Mouse (Mus musculus) layer of hippocampus, adult 11-12 months (tissue): ENCODE data around the gene Cldn3.

Experiments
- DNase-seq: peaks from one replicate; pipeline ENCODE4 v3.0.0; 2022; ENCODE audit warnings: low spot score

Cldn3 gene

DNA sequence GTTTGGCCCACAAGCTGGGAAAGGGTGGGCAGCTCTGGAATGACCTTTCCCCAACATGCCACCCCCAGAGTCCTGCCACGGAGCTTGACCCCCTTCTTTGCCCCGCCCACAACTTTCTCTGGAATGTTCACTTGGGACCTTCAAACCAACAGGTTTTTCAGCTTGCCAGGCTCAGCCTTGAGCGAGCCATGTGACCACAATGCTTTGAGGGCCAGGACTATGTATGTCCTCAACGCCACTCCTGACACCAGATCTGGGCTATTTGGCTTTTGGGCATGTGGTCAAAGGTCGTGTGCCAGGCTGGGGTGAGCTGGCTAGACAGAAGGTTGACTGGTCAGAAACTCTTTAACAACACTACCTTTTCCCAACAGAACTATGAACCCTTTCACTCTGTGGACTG, 16.1 kb downstream of the Cldn3 start:
- DNase-seq = no peak

DNA sequence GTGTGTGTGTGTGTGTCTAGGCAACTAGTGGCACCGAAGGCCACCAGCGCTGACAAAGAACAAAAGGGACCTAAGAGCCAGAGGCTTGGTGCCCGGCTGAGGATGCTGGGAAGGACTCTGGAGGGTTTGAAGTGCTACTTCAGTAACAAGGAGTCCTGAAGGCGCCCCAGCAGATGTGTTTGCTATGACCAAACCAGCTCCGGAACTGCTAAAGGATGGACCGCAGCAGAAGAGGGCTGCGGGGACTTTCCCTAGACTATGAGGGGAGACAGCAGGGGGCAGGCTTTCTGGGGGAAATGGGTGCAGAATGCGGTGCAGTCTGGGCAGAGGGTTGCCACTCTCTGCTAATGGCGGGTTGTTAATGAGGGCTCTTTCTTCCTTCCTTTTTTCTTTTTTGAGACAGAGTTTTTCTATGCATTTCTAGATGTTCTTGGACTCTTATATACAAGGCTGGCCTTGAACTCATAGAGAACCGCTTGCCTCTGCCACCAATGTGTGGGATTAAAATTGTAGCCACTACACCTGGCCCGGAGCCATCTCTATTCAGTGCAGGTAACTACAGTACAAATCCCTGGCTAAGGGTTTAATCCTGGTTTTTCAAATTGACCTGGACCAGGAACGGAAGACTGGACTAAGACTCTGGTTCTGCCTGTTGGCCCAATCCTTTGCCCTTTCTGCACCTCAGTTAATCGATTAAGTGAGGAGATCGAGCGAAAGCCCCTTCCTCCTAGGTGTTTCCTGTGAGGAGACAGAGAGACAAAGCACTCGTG, 22.0 kb downstream of the Cldn3 start:
- DNase-seq = peak; percentile 63

DNA sequence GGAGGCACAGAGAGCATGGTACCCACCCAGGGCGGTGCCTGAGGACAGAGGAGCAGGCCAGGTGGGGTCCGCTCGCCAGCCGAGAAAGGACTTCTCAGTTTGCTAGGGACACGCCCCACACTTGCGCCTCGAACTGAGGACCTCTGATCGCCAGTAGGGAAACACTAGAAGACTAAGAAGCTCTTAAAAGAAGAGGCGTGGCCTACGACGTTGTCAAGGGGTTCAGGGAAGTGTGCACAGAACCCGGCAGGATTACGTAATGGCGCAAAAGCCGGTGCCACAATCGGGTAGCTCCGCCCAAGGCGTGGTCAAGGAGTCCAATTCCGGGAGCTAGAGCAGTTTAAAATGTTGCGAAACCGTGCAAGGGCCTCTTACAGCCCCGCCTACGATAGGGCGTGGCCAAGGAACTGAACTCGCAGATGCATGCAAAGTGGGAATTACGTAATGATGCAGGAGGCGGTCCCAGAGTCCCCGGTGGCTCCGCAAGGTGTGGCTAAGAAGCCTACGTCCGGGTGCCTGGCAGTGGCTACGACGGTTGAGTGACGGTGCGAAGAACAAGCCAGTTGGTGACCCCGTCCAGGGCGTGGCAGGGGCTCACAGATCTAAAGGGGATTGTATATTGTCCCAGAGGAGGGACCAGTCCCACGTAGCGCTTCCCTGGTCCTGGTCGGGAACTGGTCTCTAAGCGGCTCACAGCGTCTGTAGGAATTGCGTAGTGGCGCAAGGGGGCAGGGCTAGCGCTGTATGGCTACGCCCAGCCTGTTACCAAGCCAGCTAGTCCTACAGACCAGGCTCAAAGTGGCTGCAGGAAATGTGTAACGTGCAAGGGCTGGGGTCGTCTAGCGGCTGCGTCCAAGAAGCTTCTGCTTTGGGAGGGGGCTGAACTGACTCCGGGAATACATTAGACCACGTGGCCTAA, 22.9 kb downstream of the Cldn3 start, which contains the start of gene Abhd11:
Gene Abhd11 (plus strand): TSS at position 482 of the 919 bp plus-strand sequence.
- DNase-seq = peak; percentile 99

DNA sequence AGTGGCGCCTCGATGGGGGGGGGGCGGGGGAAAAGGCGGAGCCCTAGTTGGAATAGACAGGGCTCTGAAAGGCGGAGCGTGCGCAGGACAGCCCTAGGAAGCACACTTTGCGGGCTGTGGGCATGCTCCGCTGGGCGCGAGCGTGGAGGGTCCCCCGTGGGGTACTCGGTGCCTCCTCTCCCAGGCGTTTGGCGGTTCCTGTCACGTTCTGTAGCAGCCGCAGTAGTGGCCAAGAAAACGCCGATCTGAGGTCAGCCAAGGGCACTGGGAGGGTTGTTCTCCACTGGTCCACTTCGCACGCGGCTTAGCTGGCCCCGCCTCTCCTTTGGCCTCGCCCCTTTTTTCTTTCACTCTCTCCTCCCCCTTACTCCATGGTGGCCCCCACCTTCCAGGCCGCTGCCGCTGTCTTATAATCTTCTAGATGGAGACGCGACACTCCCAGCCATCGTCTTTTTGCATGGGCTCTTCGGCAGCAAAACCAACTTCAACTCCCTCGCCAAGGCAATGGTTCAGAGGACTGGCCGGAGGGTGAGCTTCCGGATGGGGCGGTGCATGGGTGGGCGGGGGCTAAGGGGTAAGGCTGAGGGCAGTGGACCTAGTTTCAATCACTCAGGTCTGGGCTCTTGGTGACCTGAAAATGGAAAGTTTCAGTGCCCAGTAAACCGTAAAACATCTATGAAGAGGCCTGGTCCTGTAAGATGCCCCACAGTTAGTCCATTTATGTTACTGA, 23.7 kb downstream of the Cldn3 start:
- DNase-seq = peak; percentile 87

DNA sequence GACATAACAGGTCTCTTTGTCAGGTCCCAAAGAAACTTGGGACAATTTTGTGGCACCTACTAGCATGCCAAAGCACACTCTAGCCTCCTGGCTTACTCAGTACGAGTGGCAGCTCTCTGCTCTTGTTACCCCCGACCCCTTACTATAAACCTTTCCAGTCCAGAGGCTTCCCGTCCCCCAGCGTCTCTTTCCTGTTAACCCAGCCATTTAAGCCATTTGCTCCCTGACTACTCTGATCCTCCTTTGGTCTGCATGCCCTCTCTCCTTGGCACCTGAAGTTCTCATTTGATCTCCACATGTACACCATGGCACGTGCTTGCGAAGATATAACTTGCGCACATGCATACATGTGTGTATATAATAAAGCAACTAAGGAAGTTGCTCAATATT, 24.3 kb downstream of the Cldn3 start:
- no peak for DNase-seq

DNA sequence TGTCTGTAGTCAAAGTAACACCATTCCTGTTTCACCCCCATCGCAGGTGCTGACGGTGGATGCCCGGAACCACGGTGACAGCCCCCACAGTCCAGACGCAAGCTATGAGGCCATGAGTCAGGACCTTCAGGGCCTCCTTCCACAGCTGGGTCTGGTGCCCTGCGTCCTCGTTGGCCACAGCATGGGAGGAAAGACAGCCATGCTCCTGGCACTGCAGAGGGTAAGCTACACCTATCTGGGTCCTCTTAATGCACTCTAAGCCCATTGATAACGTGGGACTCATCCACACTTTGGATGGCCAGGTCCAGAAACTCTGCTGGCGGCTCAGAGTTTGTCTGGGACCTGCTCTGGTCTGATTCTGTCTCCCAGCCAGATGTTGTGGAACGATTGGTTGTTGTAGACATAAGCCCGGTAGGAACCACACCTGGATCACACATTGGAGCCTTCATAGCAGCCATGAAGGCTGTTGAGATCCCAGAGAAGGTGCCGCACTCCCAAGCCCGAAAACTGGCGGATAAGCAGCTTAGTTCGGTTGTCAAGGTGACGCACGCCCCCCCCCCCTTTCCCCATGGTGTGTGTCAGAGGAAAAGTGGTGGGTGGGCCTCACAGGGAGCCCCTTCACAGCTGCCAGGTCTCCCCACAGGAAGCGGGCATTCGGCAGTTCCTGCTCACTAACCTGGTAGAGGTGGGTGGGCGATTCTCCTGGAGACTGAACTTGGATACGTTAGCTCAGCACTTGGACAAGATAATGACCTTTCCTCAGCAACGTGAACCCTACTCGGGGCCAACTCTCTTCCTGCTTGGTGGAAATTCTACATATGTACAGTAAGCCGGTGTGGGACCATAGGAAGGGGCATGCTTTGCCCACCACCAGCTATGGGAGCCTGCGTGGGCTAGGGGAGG, 25.1 kb downstream of the Cldn3 start:
- DNase-seq = no peak

DNA sequence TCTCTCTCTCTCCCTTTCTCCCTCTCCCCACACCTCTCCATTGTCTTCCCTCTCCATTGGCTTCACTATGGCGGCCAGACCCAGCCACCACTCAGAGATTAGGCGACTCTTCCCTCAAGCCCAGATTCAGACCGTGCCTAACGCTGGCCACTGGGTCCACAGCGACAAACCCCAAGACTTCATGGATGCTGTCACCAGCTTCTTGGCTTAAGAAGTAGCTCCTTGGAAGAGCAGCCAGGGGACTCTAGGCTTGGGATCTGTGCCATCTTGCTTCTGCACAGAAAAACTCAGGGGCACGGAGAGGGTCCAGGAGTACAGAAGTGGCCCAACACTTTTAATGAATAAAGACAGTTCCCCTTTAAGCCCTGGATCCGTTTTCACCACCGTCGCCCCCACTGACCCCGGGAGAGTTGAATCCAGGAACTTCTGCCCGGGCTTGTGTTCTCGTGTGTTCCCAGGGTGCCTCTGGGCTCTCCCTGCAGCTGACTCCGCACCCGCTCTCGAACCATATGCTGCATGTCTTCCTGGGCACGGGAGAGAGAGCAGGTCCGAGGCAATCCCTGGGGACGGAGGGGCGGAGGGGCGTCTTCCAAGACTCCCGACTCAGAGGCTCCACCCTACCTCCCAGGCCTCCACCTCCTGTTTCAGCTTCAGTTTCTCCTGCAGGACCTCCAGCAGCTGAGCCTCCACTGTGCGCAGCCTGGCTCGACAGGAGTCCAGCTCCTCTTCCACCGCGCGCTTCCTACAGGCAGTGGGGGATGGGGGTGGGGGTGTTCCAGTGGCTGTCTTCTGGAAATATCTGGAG, 26.0 kb downstream of the Cldn3 start:
- DNase-seq = no peak

DNA sequence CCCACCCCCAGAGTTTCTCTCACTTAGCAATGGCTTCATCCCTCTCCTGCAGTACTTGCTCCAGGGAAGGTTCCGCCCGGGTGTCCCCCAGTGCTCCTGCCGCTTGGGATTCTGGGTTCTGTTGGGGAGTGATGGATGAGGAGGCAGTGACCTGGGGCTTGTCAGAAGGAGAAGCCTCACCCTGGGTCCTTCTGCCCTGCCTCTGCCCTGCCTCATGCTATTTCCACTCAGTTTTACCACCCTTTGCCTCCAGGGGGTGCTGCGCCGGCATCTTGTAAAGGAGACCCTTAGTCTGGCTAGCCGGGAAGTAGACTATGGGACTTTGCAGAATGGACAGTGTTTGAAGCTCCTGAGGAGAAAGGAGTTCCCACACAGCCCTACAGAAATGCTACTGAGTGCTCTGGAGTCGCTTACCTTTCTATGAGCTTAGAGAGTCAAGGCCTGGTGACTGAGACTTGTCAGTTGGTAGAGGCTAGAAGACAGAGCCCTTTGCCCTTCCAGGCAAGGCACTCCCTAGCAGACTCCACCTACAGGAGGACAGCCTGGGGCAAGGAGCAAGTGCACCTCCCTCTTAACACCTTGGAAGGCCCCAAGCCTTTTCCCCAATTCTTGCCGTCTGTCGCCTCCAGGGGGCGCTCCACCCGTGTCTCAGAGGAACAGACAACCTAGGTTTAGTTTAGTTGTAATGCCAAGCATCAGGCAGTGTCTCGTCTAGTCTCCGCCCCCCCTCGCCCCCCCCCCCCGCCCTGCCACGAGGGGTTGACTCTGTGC, 26.8 kb downstream of the Cldn3 start:
- peak; percentile 79 for DNase-seq

DNA sequence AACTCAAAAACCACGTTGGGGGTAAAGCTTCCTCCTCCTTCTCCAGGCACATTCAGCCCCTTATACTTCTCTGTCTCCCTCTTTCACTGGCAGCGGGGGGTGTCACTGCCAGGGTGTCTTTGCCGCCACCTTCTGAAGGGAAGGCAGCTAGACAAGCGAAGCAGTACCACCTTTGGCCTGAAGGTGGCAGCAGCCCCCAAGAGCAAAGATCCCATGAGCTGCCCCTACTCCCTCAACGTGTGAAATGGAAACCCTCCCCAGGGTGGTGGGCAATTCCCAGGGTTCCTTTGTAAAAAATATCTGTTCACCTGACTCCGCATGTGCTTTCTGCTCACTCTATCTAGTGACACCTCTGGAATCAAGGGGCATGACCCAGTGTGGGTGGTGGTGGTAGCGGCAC, 29.5 kb downstream of the Cldn3 start:
- DNase-seq = peak; percentile 91

DNA sequence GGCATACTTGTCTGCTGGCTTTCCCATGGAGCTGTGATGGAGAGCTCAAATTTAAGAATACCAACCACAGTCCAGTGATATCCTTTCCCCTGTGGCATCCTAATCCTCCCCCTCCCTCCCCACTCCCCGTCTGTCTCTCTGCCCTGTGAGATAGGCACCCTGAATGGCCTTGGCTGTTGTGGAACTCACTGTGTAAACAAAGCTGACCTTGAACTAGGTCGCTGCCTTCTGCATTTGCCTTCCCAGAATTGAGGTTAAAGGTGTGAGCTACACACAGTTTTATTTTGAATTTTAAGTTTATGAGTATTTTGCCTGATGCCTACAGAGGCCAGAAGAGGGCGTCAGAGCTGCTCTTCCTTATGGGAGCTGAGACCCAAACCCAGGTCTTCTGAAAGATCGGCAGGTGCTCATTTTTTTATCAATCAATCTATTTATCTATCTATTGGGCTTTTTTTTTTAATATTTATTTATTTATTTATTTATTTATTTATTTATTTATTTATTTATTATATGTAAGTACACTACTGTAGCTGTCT, 30.3 kb downstream of the Cldn3 start:
- no peak for DNase-seq

DNA sequence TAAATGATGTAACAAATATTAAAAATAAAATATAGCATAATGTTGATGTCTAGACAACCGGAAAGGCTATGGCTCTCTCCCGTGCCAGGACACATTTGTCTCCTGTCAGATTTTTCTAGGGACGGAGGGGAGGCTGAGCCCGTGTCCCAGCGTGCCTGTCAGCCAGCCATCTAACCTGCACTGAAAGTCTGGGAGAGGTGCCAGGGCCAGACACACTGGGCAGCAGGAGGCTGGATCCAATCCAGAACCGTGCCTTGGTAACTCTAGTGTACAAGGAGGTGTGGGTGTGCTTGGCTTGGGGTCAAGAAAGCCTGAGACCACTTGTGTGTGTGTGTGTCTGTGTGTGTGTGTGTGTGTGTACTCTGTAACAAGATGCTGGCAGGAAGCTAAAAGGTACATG, 35.8 kb downstream of the Cldn3 start:
- DNase-seq = no peak

DNA sequence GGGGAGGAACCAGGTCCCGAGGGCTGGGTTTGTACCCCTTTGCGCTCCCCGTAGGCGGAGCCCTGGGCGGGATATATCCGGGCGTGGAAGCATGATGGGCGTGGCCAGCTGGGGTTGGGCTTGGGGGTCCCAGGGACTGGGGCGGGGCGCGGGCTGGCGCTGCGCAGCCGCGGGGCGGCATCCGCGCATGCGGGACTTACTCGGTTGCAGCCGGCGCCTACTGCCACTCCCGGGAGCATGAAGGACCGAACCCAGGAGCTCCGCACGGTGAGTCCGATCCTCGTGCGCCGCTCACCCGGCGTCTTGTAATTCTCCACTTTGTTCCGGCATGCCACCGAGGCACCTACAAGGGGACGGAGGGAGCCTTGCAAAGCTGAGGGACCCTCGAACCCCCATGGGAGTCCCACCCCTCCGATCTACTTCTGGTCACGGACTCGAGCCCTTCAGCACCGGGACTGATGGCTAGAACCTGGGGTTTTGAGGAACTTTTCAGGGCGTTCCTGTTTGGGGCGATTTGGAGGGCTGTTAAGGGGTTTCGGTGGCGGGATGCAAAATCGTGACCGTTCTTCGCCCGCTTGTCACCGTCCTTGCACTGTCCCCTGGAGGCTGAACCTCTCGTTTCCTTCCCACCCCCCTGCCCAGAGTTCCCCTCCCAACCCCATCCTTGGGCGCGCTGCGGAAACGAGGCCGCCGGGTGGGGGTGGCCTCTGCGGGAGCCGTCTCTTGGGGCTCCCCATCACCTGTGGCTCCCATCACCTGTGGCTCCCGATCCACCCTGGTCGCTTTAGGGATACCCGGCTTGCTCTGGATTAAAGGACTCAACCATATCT, 37.5 kb downstream of the Cldn3 start, which contains the start of gene Stx1a:
Gene Stx1a (plus strand): TSS at position 139 of the 830 bp plus-strand sequence.
- peak; percentile 87 for DNase-seq

DNA sequence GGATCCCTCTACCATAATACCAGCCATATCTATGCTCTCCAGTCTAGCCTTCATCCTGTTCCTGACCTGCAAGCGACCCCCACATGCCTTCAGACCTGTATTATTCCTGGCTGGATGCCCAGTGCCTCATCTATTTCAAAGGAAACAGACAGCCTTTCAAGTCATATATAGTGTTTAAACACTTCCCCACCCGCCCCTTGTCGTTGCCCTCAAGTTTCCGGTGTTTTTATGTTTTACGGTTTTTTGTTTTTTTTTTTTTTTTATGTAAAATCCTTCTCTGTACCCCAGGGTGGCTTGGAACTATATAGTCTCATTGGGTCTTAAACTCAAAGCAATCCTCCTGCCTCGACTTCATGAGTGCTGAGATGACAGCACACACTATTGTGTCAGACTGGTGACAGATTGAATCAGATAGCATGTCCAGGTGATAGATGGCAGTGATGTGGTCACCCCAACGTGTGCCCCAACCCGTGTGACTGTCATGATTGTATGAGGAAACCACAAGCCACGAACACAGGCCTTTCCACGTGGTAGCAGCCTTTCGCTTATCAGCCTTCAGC, 38.7 kb downstream of the Cldn3 start:
- DNase-seq = no peak

DNA sequence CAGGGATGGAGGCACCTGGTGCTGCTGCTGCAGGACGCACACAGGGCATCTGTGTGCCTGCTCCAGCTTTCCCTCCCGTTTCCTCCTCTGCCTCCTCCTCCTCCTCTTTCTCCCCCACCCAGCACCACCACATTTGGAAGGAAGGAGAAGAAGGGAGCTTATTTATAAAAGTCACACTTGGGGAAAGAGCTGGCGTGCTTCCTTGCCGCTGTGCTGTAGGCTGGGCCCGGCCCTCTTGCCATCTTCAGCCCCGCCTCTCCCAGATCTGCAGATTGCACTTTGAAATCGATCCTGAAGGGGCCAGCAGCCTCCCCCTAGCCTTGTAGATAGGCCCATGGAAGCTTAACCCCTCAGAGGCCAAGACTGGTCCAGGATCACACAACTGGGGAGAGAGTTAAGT, 39.9 kb downstream of the Cldn3 start:
- no peak for DNase-seq

DNA sequence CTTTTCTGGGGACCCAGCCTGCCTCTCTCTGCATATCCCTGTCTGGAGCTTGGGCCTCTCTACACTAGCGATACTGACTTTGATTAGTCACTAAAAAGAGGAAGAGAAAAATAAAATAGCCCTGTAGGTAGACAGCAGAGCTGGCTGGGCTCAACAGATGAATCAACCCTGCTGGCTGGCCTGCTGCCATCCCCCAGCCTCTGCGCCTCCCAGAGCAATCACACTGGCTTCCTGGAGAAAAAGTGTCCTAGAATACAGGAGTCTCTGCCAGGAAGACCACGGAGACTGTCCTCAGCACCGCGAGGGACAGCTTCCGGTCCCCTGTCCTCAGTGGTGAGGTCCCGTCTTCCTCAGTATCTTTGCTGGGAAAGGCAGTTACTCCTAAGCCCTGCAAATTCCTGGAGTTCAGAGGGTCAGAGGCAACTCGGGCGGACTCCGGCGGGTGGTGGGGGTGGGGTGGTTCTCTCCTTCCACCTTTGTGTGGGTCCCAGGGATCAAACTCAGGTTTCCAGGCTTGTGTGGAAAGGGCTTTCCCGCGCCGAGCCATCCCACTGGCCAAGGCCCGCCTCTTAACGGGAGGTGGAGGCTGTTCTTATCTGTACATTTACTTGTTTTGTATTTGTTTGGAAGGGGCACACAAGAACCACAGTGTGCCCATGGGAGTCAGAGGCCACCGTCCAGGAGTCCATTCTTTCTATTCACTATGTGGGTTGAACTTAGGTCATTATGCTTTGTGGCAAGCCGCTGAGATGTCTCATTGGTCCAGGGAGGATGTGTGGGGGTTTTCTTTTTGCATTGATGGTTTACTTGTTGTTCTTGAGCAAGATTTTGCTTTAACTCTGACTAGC, 43.2 kb downstream of the Cldn3 start:
- peak; percentile 70 for DNase-seq

DNA sequence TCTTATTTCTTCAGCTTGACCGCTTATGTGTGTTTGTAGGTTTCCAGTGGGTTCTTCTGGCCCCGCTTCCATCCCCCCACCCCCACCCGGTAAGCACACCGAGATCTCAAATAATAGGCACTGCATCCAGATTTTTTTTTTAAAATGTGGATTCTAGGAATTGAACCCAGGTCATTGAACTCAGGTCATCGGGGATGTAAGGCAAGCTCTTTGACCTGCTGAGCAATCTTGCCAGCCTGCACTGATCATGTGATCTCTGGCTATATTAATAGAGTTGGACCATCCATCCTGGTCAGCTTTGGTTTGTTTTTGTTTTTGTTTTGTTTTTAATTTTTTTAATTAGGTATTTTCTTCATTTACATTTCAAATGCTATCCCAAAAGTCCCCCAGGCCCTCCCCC, 46.6 kb downstream of the Cldn3 start:
- DNase-seq = no peak

DNA sequence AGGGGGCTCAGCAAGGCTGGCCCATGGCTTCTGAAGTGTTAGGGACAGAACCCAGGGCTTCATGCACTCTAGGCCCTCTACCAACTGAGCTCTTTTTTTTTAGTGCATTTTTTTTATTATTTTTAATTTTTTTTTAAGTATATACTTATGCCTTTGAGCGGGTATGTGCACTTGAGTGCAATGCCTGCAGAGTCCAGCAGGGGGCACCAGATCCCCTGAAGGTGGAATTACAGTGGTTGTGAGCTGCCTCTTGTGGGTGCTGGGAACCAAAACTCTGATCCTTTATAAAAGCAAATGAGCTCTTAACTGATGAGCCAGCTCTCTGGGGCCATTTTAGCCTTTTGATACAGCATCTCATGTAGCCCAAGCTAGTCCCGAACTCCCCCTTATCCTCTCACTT, 48.6 kb downstream of the Cldn3 start:
- no peak for DNase-seq
